Mouse (Mus musculus): ENCODE results near the gene Zfp341. TPM values are rescaled to one million over a fixed set of nuclear protein-coding genes. Genes with fewer than 3 reads are reported as not detected.

Zfp341 gene
- polyA plus RNA-seq, 1 experiment from 2014 or later: 0.85 TPM

- peaks cover 4% of the 10 kb centered on the region for H3K36me3 ChIP-seq (replicated peaks; ENCODE audit: insufficient read depth, low read length)
- H3K4me2 ChIP-seq (ENCODE audit: low read depth, low read length): no peak overlapping the region
- no peak overlapping the region for H3K4me3 ChIP-seq (ENCODE audit: low read depth, low read length)
- TF ChIP-seq EP300 (IDR thresholded peaks at IDR 0.05; ENCODE audit: low read depth): no peak
- TF ChIP-seq CTCF (IDR thresholded peaks at IDR 0.05; ENCODE audit: low read depth): peak; percentile 64
- WGBS (ENCODE audit: insufficient replicate concordance): 77% methylated on average over 5 of the region's 5 CpGs
- H3K9me3 ChIP-seq (ENCODE audit: low read length): no peaks in the 10 kb centered on the region
- H3K27me3 ChIP-seq (ENCODE audit: insufficient read depth, low read length): no peaks in the 10 kb centered on the region
- no peaks in the 10 kb centered on the region for H3K4me1 ChIP-seq (ENCODE audit: insufficient read depth)
- no peak overlapping the region for H3K9ac ChIP-seq (replicated peaks)
- ATAC-seq (peak; percentile 49), DNase-seq (no peak)
- no peak overlapping the region for H3K27ac ChIP-seq (ENCODE audit: low read depth)
Measured at GRCm38 (mm10) chr2:154646634-154647033, 33.5 kb downstream of the Zfp341 start.

DNA sequence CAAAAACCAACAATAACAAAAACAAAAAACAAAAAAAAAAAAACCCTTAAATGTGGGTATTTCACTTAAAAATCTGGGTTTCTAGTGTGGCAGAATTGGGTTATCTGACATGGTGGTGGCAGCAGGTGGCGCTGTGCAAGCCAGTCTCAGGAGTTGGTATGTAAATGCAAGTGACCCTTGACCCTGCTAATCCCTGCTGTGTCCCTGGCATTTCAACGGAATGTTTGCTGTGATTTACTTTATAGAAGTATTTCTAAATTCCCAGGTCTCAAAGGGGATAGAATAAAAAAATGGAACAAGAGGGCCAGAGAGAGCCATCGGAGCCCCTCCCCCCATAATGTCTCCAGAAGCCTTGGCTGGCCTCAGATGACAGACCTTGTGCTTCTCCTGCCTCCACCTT lies 35.0 kb downstream of the Zfp341 start:
- no peak for ATAC-seq
- 30% methylated on average over 3 of the region's 3 CpGs for WGBS (ENCODE audit: insufficient replicate concordance)

GRCm38 (mm10) chr2:154650404-154650803 lies 37.3 kb downstream of the Zfp341 start:
- H3K4me2 ChIP-seq (ENCODE audit: low read depth, low read length): no peak overlapping the region

More for the DNA sequence above, 35.0 kb downstream of the Zfp341 start:
- Histone ChIP-seq H3K4me2 (ENCODE audit: low read depth, low read length) (no peak overlapping the region), H3K9ac (replicated peaks) (no peak overlapping the region), H3K4me3 (ENCODE audit: low read depth, low read length) (no peak overlapping the region), H3K27ac (ENCODE audit: low read depth) (no peak overlapping the region), H3K27me3 (ENCODE audit: insufficient read depth, low read length) (no peaks in the 10 kb centered on the region), H3K36me3 (replicated peaks; ENCODE audit: insufficient read depth, low read length) (peaks cover 4% of the 10 kb centered on the region), H3K4me1 (ENCODE audit: insufficient read depth) (no peaks in the 10 kb centered on the region), H3K9me3 (ENCODE audit: low read length) (no peaks in the 10 kb centered on the region)
- TF ChIP-seq CTCF (IDR thresholded peaks at IDR 0.05; ENCODE audit: low read depth): peak; percentile 75
- no peak for TF ChIP-seq EP300 (IDR thresholded peaks at IDR 0.05; ENCODE audit: low read depth)
- peak; percentile 63 for DNase-seq

GRCm38 (mm10) chr2:154651363-154651762 lies 38.3 kb downstream of the Zfp341 start, which contains the start of gene Chmp4b:
Gene Chmp4b, plus strand, starts transcription at chr2:154651705.
- 57% methylated on average over 8 of the region's 8 CpGs for WGBS (ENCODE audit: insufficient replicate concordance)
- H3K4me2 ChIP-seq (ENCODE audit: low read depth, low read length): no peak within 1 kb of the TSS
- H3K36me3 ChIP-seq (replicated peaks; ENCODE audit: insufficient read depth, low read length): no peaks in the 10 kb centered on the region
- ATAC-seq (no peak), DNase-seq (no peak)
- no peak within 1 kb of the TSS for H3K27ac ChIP-seq (ENCODE audit: low read depth)
- H3K4me3 ChIP-seq (ENCODE audit: low read depth, low read length): no peak within 1 kb of the TSS
- peaks cover 7% of the 10 kb centered on the region for H3K4me1 ChIP-seq (ENCODE audit: insufficient read depth)
- no peak for TF ChIP-seq EP300 (IDR thresholded peaks at IDR 0.05; ENCODE audit: low read depth)
- no peak for TF ChIP-seq CTCF (IDR thresholded peaks at IDR 0.05; ENCODE audit: low read depth)
- no peaks in the 10 kb centered on the region for H3K9me3 ChIP-seq (ENCODE audit: low read length)
- H3K9ac ChIP-seq (replicated peaks): no peak within 1 kb of the TSS
- no peaks in the 10 kb centered on the region for H3K27me3 ChIP-seq (ENCODE audit: insufficient read depth, low read length)

More at GRCm38 (mm10) chr2:154650404-154650803, 37.3 kb downstream of the Zfp341 start:
- Histone ChIP-seq H3K36me3 (replicated peaks; ENCODE audit: insufficient read depth, low read length) (0 out of 2 replicates have a peak, but pooled peaks cover 2% of the 10 kb centered on the region), H3K4me3 (ENCODE audit: low read depth, low read length) (no peak overlapping the region), H3K9me3 (ENCODE audit: low read length) (no peaks in the 10 kb centered on the region), H3K4me1 (ENCODE audit: insufficient read depth) (no peaks in the 10 kb centered on the region), H3K27me3 (ENCODE audit: insufficient read depth, low read length) (no peaks in the 10 kb centered on the region), H3K9ac (replicated peaks) (no peak overlapping the region), H3K27ac (ENCODE audit: low read depth) (no peak overlapping the region)
- DNase-seq: no peak
- ATAC-seq: no peak
- WGBS (ENCODE audit: insufficient replicate concordance): 83% methylated on average over 3 of the region's 3 CpGs
- TF ChIP-seq CTCF (IDR thresholded peaks at IDR 0.05; ENCODE audit: low read depth) (no peak), EP300 (IDR thresholded peaks at IDR 0.05; ENCODE audit: low read depth) (no peak)

- no peak for ATAC-seq
- H3K4me2 ChIP-seq (ENCODE audit: low read depth, low read length): no peak overlapping the region
- H3K9ac ChIP-seq (replicated peaks): no peak overlapping the region
- no peaks in the 10 kb centered on the region for H3K9me3 ChIP-seq (ENCODE audit: low read length)
- H3K27me3 ChIP-seq (ENCODE audit: insufficient read depth, low read length): no peaks in the 10 kb centered on the region
- WGBS (ENCODE audit: insufficient replicate concordance): 92% methylated on average over 12 of the region's 12 CpGs
- H3K27ac ChIP-seq (ENCODE audit: low read depth): no peak overlapping the region
- H3K4me3 ChIP-seq (ENCODE audit: low read depth, low read length): no peak overlapping the region
- DNase-seq: no peak
- H3K4me1 ChIP-seq (ENCODE audit: insufficient read depth): peaks cover 23% of the 10 kb centered on the region
- no peak for TF ChIP-seq CTCF (IDR thresholded peaks at IDR 0.05; ENCODE audit: low read depth)
- no peak for TF ChIP-seq EP300 (IDR thresholded peaks at IDR 0.05; ENCODE audit: low read depth)
- H3K36me3 ChIP-seq (replicated peaks; ENCODE audit: insufficient read depth, low read length): no peaks in the 10 kb centered on the region
Measured at GRCm38 (mm10) chr2:154654976-154655375, 41.9 kb downstream of the Zfp341 start.

- DNase-seq (no peak), ATAC-seq (no peak)
- Histone ChIP-seq H3K4me3 (ENCODE audit: low read depth, low read length) (no peak overlapping the region), H3K4me2 (ENCODE audit: low read depth, low read length) (peak overlapping the region; percentile 78; the same call in 1 of the 2 replicates), H3K9ac (replicated peaks) (no peak overlapping the region), H3K9me3 (ENCODE audit: low read length) (no peaks in the 10 kb centered on the region), H3K36me3 (replicated peaks; ENCODE audit: insufficient read depth, low read length) (peaks cover 8% of the 10 kb centered on the region), H3K27ac (ENCODE audit: low read depth) (peak overlapping the region; percentile 0), H3K4me1 (ENCODE audit: insufficient read depth) (peaks cover 23% of the 10 kb centered on the region), H3K27me3 (ENCODE audit: insufficient read depth, low read length) (no peaks in the 10 kb centered on the region)
- 43% methylated on average over 2 of the region's 2 CpGs for WGBS (ENCODE audit: insufficient replicate concordance)
- TF ChIP-seq EP300 (IDR thresholded peaks at IDR 0.05; ENCODE audit: low read depth): no peak
- no peak for TF ChIP-seq CTCF (IDR thresholded peaks at IDR 0.05; ENCODE audit: low read depth)
Measured at GRCm38 (mm10) chr2:154655878-154656414, 42.8 kb downstream of the Zfp341 start.

Measured in liver, postnatal 0 days (tissue).